Mouse (Mus musculus) erythroblast, embryonic 14.5 days (primary cell): ENCODE data around the gene Uvrag.

ENCODE experiments used
- GATA1 ChIP-seq: IDR thresholded peaks from 2 replicates; pipeline ENCODE4 v1.6.1; 2012; ENCODE audit warnings: low read length, inconsistent platforms, mixed read lengths
- TAL1 ChIP-seq: IDR thresholded peaks from 3 replicates; pipeline ENCODE4 v1.6.1; 2012; ENCODE audit warnings: low read length, inconsistent platforms, mixed read lengths

DNA sequence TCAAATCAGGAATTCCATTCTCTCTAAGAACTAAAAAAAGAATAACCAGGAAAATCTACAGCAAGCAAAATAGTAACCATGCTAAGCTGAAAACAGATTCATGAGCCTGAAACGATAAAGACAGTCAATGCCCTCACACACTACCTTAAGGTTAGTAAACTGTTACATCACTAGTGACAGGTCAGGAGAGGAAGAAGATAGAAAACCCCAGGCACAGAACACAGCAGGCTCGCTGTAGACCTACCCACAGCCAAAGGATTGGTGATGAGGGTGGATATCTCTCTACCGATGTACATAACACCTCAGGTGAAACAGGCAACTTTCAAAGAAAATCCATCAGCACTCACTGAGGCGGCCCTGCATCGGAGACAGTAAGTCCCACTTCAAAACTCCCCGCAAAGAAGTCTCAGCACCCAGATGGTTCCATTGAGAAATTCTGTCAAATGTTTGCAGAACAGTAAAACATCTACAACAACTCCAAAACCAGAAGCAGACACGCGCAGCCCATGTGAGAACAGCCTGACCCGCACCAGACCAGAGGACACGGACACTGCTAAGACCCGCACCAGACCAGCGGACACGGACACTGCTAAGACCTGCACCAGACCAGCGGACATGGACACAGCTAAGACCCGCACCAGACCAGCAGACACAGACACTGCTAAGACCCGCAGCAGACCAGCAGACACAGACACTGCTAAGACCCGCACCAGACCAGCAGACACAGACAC lies 48.9 kb downstream of the Uvrag start:
- TF ChIP-seq GATA1 (no peak), TAL1 (no peak)
